Mouse (Mus musculus): ENCODE results near the gene Gnptg.
"Not testable (repeated sequence)": the region's sequence is repeated elsewhere in the genome, so short reads cannot be mapped to it uniquely, and the experiment has no call there.

The Gnptg gene

DNA sequence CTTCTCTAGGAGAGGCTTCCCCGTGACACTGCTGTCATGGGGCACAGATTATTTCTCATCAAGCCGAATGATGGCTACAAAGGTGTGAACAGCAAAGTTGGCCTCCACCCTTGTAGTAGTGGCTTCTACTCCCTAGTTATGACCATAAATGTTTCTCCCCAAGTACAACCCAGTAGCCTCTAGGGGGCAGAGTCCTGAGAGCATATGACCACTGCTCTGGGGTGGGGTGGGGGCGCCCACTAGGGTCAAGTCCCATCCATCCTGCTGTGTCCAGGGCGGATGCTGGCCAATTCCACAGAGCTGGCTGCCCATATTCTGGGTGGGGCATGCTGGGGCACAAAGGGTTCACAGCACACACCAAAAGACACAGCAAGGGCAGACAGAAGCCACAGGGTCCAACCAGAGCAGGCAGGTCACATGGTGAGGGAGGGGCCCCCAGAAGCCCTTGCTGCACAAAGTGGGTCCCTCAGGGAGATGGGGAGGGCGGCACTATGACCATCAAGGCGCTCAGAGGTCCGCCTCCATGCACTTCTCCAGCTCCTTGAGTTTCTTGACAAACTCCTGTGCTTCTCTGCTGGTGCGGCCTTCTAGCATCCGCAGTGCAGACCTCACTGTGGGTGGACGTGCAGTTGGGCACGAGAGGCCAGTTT is 3.3 kb upstream of the Gnptg start:
- no peak for DNase-seq (ENCODE audit: low spot score in 2 of 2)

DNA sequence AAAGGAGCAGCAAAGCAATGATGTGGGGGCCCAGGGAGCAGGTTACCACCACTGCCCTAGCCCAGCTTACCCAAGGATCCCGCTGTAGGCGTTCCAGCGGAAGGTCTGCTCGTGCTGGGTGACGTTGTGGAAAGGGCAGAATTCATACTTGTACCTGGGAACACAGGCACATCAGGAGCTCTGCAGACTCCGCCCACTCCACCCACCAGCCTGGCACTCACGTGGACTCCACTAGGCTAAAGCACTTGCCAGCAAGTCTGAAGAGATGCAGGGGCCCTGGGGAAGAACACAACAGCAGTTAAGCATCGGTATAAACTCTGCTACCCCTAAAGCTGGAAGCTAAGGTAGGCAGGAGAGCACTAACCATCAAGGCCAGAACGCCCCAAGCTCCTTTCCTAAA is 4.3 kb downstream of the Gnptg start:
- DNase-seq (ENCODE audit: low spot score in 2 of 2): no peak

DNA sequence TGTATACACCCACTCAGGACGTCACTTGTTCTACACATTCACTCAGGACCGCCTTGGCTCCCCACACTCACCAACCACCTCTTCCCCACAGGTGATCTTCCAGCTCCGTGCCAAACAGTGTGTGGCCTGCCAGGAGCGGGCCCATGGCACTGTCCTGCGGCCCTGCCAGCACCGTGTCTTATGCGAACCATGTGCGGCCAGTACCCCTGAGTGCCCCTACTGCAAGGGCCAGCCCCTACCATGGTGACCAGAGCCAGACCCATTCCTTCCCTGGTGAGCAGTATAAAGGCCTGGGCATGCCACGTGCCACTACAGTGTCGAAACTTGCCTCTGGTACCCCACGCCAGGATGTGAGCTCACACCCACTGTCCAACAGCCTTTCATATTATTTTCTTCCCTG is 8.3 kb downstream of the Gnptg start:
- DNase-seq (ENCODE audit: low spot score in 2 of 2): not testable (repeated sequence)

DNA sequence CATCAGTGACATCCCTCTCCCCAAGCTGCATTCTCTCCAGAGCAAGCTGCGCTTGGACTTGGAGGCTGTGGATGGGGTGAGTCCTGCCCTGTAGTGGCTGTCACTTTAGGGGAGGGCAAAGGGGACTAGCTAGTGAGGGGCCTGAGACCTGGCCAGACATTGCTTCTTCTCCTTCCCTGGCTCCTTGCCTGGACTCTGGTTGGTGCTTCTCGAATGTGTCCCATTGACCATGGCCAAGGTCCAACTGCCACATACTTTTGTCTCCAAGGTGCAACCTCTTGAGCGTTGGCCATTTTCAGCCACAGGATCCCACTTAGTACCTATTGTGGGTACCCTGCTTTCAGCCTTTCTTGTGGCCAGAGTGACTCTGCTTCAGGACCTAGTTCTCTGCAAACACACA is 9.2 kb downstream of the Gnptg start:
- no peak for DNase-seq (ENCODE audit: low spot score in 2 of 2)

DNA sequence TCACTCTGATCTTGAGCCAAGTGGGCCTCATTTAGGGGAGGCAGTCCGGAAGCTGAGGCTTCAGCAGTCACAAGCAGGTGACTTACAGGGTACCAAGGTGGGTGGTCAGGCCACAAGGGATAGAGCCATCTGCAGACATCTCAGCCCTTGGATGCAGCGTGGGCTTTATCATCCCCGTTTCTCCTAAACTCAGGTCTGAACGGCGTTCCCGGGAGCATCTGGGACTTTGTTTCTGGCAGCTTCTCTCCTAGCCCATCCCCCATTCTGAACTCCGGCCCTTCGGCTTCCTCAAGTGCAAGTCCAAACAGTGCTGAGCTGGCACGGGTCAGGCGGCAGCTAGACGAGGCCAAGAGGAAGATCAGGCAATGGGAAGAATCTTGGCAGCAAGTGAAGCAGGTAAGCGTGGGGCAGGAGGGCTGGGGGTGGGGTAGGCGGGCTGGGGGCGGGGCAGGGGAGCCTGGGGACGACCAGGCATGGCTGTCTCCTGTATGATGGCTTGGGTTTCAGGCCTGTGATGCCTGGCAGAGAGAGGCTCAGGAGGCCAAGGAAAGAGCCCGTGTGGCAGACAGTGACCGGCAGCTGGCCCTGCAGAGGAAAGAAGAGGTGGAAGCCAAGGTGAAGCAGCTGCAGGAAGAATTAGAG is 9.8 kb downstream of the Gnptg start:
- not testable (repeated sequence) for DNase-seq (ENCODE audit: low spot score in 2 of 2)

DNA sequence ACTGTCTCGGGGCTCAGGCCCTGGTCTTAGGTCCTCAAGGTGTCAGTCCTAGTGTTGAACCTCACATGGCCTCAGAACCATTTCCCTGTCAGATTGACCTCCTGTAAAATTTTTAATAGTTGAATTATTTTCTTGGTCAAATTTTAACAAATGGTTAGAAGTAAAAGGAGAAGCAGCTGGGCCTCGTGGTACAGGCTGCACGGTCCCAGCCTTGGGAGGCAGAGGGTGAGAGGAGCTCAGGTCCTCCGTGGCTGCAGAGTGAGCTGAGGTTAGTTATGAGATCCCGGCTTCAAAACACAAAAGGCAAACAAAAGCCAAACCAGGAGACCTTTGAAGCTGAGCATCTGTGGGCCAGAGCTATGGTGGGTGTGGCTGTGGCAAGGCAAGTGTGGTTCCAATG is 11.9 kb downstream of the Gnptg start:
- no peak for DNase-seq (ENCODE audit: low spot score in 2 of 2)

DNA sequence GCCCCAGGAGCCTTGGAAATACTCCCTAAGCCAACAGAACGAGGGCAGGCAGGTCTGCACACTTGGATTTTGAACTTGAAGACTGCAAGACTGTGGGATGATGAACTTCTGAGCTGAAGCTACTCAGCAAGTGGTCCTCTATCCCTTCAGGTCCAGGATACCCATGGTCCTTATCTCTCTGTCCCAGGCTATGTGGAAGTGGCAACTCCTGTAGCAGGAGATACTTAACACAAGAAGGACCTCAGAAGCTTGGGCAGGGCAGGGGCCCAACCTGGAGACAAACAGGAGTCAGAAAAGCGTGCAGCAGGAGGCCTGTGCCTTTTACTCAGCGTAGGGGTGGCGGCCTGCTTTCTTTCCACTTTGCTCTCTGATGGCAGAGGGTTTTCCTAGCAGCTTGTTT is 14.3 kb downstream of the Gnptg start:
- no peak for DNase-seq (ENCODE audit: low spot score in 2 of 2)

DNA sequence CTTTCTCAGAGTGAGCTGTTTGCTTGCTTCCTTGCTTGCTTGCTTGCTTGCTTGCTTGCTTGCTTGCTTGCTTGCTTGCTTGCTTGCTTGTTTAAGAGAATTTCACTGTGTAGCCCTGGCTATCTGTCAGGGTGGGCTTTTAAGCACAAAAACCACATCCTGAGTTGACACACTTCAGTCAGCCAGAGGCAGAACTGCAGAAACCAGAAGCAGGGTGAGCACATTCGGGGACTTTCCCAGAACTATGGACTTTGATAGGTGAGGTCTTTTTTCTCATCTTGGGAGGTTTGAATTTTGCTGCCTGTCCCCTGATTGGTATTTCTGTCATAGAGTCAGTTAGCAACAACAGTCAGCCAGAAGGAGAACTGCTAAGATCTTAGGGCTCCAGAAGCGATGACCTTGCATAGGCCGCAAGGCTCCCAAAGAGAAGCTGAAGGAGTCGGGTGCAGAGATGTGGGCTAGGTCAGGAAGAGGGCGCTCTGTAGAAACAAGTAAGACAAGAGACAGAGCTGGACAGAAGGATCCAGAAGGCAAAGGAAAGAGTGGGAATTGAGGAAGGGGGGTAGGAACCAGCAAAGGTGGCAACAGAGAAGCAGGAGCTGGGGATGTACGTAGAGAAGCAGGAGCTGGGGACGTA is 15.2 kb downstream of the Gnptg start:
- no peak for DNase-seq (ENCODE audit: low spot score in 2 of 2)

DNA sequence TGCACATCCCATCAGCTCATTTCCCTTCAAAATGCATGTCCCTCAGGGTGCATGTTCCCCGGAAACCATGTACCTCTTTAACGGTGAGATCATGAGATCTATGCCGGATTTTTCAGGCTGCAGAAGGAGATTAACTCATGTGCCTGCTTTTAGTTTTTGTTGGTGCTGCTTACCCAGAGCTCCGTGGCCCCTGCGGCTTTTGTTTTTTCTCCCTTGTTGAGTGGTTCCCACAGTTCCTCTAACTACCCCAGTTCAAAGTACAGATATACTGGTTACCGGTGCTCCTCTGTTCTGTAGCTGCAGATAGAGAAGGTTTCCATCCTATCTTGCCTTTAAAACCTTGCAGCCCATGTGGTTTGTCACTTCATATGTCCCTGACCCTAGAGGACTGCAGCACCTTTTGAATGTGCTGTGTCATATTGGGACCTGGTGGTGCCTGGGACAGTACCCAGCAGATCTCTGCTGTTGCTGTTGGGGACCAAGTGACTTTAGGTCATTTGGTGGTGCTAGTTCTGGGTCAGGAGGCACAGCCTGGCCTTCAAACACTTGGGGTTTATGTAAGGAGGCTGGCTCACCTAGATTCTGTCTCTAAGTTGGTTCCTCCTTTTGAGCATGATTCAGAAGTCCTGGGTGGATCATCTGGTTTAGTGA is 16.8 kb downstream of the Gnptg start:
- no peak for DNase-seq (ENCODE audit: low spot score in 2 of 2)

DNA sequence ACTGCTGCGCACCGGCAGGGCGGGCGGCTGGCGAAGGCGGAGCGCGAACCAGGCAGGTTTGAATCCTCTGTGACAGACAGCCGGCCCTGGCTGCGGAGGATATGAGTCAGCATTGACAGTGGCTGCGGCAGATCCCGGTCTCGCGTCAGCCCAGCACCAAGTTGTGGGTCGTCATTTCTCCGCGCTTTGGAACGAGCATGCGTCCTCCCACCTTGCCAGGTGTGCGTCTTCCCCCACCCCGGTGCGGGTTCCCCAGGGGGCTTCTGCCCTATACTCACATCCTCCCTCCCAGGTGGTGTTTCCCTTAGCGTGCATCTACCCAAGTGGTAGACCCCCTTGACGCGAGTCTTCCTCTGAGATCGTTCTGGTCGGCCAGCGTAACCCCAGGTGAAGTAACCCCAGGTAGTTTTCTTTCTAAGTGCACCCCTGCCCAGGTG is 17.4 kb downstream of the Gnptg start:
- DNase-seq (ENCODE audit: low spot score in 2 of 2): not testable (repeated sequence)

DNA sequence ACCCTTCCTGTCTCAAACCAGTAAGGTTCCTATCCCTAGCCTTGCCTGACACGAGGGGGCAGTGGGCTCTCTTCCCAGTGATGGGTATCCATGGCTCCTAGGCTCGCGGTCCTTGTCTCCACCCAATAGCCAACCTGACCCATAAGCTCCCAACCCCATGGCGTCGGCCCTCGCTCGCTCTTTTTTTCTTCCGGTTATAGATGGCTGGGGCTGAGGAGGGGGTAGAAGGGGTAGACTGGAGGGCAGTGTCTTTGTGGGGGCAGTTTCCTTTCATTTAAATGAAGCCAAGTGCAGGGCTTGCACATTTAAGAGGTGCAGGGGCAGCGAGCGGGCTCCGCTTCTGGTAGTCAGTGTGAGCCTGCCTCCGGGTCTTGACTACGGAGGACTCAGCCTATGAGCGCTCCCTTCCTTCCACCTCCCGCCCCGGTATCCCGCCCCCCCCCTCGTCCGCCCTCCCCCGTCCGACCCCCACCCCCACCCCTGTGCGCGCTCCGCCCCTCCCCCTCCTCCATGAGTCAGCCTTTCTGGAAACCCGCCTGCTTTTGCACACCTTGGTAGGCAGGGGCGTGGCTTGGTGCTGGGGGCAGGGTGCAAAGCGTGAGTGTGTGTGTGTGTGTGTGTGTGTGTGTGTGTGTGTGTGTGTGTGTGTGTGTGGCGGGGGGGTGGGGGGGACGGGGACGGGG is 18.0 kb downstream of the Gnptg start:
- no peak for DNase-seq (ENCODE audit: low spot score in 2 of 2)

DNA sequence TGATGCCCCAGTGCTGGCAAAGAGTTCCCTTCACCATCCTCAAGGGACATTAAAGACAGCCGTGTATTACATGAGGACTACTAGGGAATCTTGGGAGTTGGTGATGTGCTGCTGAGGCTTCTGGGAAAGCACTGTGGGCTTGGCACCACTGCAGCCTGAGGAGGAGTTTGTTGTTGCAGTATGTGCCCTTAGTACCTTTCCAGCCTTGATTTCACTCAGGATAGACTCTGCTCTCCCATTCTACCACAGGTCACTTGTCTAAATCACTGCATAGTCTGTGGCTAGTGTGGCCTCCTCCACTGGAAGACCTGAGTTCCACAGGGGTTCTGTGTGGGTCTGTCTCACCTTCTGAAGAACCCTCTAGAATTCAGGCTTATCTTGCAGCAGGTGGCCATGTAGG is 19.2 kb downstream of the Gnptg start:
- DNase-seq (ENCODE audit: low spot score in 2 of 2): no peak

DNA sequence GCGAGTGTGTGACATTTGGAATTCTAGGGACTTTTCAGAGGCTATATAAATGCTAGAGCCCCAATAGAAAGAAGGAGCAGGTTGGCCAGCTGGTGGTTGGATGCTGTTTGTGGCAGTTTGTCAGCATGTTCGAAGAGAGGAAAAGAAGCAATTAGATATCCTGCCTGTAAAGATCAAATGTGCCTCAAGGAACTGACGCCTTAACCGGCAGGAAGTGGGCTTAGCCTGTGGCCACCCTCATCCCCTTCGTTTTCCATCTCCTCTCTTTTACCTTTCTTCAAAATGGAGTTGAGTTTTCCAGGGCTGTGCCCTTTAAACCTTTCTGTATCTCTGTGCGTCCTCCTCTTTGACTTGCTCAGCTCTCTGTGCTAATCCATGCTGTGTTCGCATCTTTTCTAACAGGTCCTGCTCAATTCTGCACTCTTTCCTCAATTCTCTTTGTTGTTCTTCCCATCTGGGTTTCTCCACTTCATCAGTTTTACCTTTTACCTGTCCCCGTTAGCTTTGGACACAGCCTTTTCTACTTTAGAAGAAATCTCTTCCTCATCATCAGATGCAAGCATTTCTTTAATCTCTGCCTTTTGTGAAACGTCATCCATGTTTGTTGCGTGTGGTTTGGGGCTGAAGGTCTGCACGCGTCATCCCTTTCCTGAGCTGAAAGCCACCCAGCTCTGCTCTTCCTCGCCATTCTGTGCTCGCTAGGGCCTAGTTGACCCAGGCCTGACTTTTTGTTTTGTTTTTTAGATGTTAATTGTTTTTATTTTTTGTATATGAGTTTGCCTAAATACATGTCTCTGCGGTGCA is 20.2 kb downstream of the Gnptg start:
- DNase-seq (ENCODE audit: low spot score in 2 of 2): no peak

DNA sequence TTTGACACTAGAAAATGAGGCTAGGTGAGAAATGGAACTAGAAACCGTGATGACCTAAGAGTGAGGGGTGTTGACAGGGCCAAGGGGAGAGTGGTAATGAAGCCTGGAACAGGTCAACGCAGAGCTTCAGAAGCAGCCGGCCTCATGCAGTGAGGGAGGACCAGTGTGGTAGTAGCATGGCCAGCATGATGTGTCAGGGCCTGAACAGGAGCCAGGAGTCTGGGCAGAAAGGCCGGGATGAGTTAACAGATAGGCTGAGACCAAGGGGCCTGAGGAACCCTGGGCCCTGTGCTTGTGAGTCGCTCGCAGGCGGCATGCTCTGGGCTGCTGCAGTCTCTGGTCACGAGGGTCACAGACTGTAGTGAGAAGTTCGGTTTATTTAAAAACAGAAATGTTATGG is 21.0 kb downstream of the Gnptg start:
- no peak for DNase-seq (ENCODE audit: low spot score in 2 of 2)

DNA sequence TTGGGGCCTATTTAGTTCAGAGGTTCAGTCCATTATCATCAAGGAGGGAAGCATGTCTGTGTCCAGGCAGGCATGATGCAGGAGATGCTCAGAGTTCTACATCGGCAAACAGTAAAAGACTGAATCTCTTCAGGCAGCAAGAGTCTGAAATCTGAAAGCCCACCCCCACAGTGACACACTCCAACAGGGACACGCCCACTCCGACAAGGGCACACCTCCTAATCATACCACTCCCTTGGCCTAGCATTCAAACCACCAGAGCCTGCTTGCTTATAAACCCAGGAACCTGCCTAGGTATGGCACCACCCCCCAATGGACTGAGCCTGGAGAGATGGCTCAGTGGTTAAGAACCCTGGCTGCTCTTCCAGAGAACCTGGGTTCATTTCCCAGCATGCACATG is 24.5 kb downstream of the Gnptg start:
- no peak for DNase-seq (ENCODE audit: low spot score in 2 of 2)

DNA sequence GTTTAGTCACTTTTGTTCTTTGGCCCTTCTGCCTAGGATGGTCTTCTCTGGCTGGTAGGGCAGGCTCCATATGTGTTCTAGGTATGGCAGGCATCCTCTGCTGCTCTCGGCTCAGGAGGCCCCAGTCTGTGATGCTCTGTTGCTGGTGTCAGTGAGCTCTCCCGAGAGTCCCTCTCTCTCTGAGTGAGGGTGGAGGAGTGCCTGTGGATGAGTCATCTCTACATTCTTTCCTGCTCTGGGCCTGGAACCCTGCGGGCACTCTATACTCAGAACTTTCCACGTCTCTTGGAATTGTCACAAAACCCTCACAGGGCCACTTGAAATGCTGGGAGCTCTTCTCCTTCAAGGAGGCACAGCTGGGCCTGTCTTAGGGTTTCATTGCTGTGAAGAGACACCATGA is 28.2 kb downstream of the Gnptg start:
- DNase-seq (ENCODE audit: low spot score in 2 of 2): no peak

DNA sequence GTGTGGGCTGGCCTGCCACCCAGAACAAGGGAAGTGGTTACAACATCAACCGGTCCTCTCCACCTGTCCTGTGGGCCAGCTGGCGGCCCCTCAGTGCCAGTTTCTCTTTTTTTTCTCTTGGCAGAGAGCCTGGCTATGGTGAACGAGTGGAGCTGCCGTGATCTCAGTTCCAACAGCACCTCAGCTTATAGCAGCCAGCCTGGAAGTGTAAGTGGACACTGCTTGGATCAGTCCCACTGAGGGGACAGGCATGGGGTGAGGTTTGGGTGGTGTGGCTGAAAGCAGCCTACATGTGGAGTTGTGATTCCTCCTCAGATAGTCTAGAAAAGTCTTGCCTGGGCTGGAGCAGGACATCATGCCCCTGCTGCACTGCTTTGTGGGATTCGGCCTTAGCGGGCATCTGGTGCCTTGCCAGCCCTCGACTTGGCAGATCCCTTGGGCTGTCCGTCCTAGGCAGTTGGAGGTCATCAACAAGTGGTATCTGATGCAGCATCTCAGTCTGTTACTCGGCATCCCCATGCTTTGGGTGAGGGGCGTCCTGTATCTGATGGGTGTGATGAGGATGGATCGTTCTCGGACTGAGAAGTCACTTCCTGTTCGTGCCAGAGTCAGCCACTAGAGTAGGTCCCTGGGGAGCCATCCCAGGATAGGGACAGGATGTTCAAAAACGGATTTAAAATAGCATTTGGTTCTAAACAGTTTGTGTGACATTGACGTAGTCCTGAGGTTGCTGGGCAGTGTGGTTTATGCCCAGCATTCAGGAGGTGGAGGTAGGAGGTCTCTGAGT is 29.1 kb downstream of the Gnptg start:
- no peak for DNase-seq (ENCODE audit: low spot score in 2 of 2)

DNA sequence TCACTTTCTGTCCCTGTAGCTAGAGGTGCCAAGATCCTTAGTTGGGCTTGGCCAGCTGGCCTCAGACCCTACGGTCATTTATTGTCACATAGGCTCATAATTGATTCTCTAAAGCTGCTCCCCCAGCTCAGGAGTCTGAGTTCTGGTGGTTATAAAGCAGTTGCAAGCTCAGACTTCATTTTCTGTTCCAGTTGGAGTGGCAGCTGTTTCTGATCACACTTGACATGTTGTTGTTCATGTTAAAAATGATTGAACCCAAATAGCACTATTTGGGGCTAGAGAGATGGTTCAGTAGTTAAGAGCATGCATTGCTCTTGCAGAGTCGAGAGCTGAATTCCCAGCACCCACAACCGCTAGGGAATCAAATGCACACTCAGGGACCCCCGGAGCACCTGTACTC is 29.9 kb downstream of the Gnptg start:
- no peak for DNase-seq (ENCODE audit: low spot score in 2 of 2)

DNA sequence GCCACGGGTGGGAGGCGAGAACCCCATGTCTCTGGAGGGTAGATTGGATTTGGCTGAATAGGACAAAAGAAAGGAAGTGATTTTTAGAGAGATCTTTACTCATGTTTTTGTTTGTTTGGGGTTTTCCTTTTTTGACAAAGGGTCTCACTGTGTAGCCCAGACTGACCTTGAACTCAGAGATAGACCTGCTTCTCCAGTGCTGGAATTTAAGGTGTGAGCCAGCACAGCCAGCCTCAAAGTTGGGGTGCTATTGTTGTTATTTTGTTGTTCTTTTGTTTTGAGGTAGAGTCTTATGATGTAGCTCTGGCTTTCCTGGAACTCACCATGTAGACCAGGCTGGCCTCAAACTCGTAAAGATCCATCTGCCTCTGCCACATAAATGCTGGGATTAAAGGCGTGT is 37.5 kb downstream of the Gnptg start:
- no peak for DNase-seq (ENCODE audit: low spot score in 2 of 2)

DNA sequence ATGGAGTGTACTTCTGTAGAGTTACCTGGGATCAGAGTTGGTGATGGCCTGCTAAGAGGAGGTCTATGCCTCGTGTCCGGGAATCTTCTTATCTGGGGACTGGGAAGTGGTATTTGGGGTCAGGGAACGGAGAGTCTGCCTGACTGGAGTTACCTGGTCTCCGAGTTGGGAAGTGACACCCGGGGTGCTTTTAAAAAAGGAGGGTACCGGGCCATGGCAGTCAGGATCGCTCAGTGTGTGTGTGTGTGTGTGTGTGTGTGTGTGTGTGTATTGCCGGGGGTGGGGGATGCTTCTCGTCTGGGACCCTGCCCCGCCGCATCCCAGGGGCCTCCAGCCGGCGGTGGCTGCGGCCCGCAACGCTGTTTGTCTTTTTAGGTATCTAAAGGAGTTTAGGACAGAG is 50.8 kb downstream of the Gnptg start:
- no peak for DNase-seq (ENCODE audit: low spot score in 2 of 2)

Measured in frontal cortex, postnatal 25 days (tissue).